In genomic region chr6:92441205-92441604, GRCm38 (mm10) we compare ENCODE assay signal across 8 mouse cellular contexts.
DNase-seq lines count a peak whose midpoint lies in the region; ATAC-seq lines count a peak whose summit lies in the region.

No protein-coding gene starts in this region.

- no peaks in the 10 kb centered on the region for H3K4me1 ChIP-seq in liver, embryonic 11.5 days (replicated peaks; ENCODE audit: control insufficient read depth, insufficient read depth, low read length)
- H3K4me1 ChIP-seq in liver, embryonic 13.5 days (replicated peaks): no peaks in the 10 kb centered on the region

- no peak overlapping the region for H3K9ac ChIP-seq in liver, embryonic 11.5 days (ENCODE audit: low read depth, low read length)
- no peak overlapping the region for H3K9ac ChIP-seq in liver, embryonic 13.5 days

- 37% methylated on average over 2 of the region's 3 CpGs for WGBS in liver, embryonic 11.5 days
- 42% methylated on average over 3 of the region's 3 CpGs for WGBS in liver, embryonic 13.5 days (ENCODE audit: insufficient replicate concordance)

- H3K9me3 ChIP-seq in liver, embryonic 11.5 days (ENCODE audit: control insufficient read depth, low read length): no peaks in the 10 kb centered on the region
- H3K9me3 ChIP-seq in liver, embryonic 13.5 days (replicated peaks): no peaks in the 10 kb centered on the region

- H3K4me3 ChIP-seq in liver, embryonic 11.5 days (ENCODE audit: low read depth, low read length): no peak overlapping the region
- no peak overlapping the region for H3K4me3 ChIP-seq in liver, embryonic 13.5 days (replicated peaks)

- no peaks in the 10 kb centered on the region for H3K36me3 ChIP-seq in liver, embryonic 11.5 days (ENCODE audit: control insufficient read depth, insufficient read depth, low read length)
- no peaks in the 10 kb centered on the region for H3K36me3 ChIP-seq in liver, embryonic 13.5 days

- DNase-seq in cerebellum, adult 9-10 months: peak; percentile 10
- peak; percentile 42 for DNase-seq in liver
- DNase-seq in liver, embryonic 11.5 days (ENCODE audit: low spot score): no peak
- peak; percentile 30 for DNase-seq in c-Kit-positive CD71-negative TER-119-negative erythroid progenitor cells, embryonic 14.5 days (ENCODE audit: low read depth)
- peak; percentile 4 for DNase-seq in liver, embryonic 13.5 days
- DNase-seq in yolk sac, embryonic 10.5 days (ENCODE audit: low spot score): no peak
- no peak for DNase-seq in left cerebral cortex, postnatal 14 days (ENCODE audit: low spot score in 2 of 2)

- intact Hi-C loops in left cerebral cortex, postnatal 14 days (cut with DNase I): no loop called here

- ATAC-seq in cerebellum, adult (ENCODE audit: insufficient number of reproducible peaks, low FRiP score, low TSS enrichment): no peak
- ATAC-seq in liver, embryonic 11.5 days (replicated peaks; ENCODE audit: low FRiP score): no peak
- ATAC-seq in liver, embryonic 13.5 days (ENCODE audit: low read depth): no peak

- no peaks in the 10 kb centered on the region for H3K27me3 ChIP-seq in liver, embryonic 11.5 days (replicated peaks; ENCODE audit: control insufficient read depth, insufficient read depth, low read length)
- H3K27me3 ChIP-seq in liver, embryonic 13.5 days: no peaks in the 10 kb centered on the region

- H3K4me2 ChIP-seq in liver, embryonic 11.5 days: no peak overlapping the region
- H3K4me2 ChIP-seq in liver, embryonic 13.5 days: no peak overlapping the region

- H3K27ac ChIP-seq in liver, embryonic 11.5 days (ENCODE audit: low read depth, low read length): no peak overlapping the region
- no peak overlapping the region for H3K27ac ChIP-seq in liver, embryonic 13.5 days

Comparison
In these comparisons a context has a peak if more than half of its experiments do, and no peak if none do; other contexts are left out.
1. DNase-seq: peak in cerebellum, adult 9-10 months (single experiment), liver (single experiment), c-Kit-positive CD71-negative TER-119-negative erythroid progenitor cells, embryonic 14.5 days (single experiment) and liver, embryonic 13.5 days (single experiment); none in liver, embryonic 11.5 days (single experiment), yolk sac, embryonic 10.5 days (single experiment) and left cerebral cortex, postnatal 14 days (0 of 2).